Mouse (Mus musculus): ENCODE measurements around the gene Adssl1.

Adssl1 gene

GRCm38 (mm10) chr12:112679027-112679996 lies 59.5 kb downstream of the Adssl1 start:
- peak in 1 of 2 experiments; percentile 40 for DNase-seq

GRCm38 (mm10) chr12:112683351-112683750 lies 63.5 kb downstream of the Adssl1 start:
- no peak for DNase-seq

- DNase-seq = no peak
These were observed 68.6 kb downstream of the Adssl1 start for GRCm38 (mm10) chr12:112688458-112688857.

Measured in cerebellum, postnatal 25 days (tissue).